Mouse (Mus musculus) heart, postnatal 14 days (tissue): Measurements from ENCODE around the gene Gpr25. TPM values are rescaled to one million over a fixed set of nuclear protein-coding genes. Genes with fewer than 3 reads are reported as not detected.

Experiments used
- DNase-seq, 2 experiments: peaks; one replicate each; pipeline ENCODE4 v3.0.0; 2021 to 2022
- intact Hi-C: fragments of 180-260 bp; cut with DNase I; formaldehyde crosslinking; loops from one replicate; pipeline ENCODE4 v1.15.1; 2025
- long read RNA-seq, 2 experiments: library from polyadenylated mRNA; stranded (forward); transcript quantifications; one replicate each; pipeline ENCODE4 v2.0.0; 2021
- total RNA-seq, 2 experiments: library from RNA; stranded (reverse); gene quantifications; 2 replicates each; pipeline ENCODE4 v1.2.3; 2021

The Gpr25 gene
- not detected for total RNA-seq
- long read RNA-seq, experiment 1, result 0 reads
- long read RNA-seq, experiment 2, result 0 reads

GRCm38 (mm10) chr1:136260635-136261238, at the start of gene Gpr25:
Gene Gpr25, minus strand, starts transcription at chr1:136260873.
- intact Hi-C loops, result no loop called here
- no peak for DNase-seq

GRCm38 (mm10) chr1:136309193-136309592, 48.5 kb upstream of the Gpr25 start:
- intact Hi-C loops, result loop anchor here (5.0 kb wide), 1 partner anchor 33 kb away; no protein-coding TSS in a partner anchor
- no peak for DNase-seq

- DNase-seq, result peak; percentile 29 to 50
- intact Hi-C loops, result loop anchor here (2.0 to 5.0 kb wide), 2 partner anchors 36 to 152 kb away; no protein-coding TSS in a partner anchor
Observed at GRCm38 (mm10) chr1:136306424-136306823, 45.8 kb upstream of the Gpr25 start.

GRCm38 (mm10) chr1:136293961-136294360, 33.3 kb upstream of the Gpr25 start:
- intact Hi-C loops, result no loop called here

GRCm38 (mm10) chr1:136289803-136290202, 29.1 kb upstream of the Gpr25 start:
- no peak for DNase-seq
- intact Hi-C loops, result loop anchor here (2.0 kb wide), 1 partner anchor 169 kb away; no protein-coding TSS in a partner anchor

More at GRCm38 (mm10) chr1:136293961-136294360, 33.3 kb upstream of the Gpr25 start:
- DNase-seq, result no peak

GRCm38 (mm10) chr1:136277366-136277765, 16.7 kb upstream of the Gpr25 start:
- intact Hi-C loops, result no loop called here
- no peak for DNase-seq

GRCm38 (mm10) chr1:136268224-136268623, 7.6 kb upstream of the Gpr25 start:
- intact Hi-C loops, result no loop called here
- no peak for DNase-seq

- intact Hi-C loops, result no loop called here
- DNase-seq, result no peak
Observed at GRCm38 (mm10) chr1:136266127-136266526, 5.5 kb upstream of the Gpr25 start.

- intact Hi-C loops, result no loop called here
- DNase-seq, result no peak
Observed at GRCm38 (mm10) chr1:136263355-136263754, 2.7 kb upstream of the Gpr25 start.

- intact Hi-C loops, result no loop called here
- peak; percentile 69 to 74 for DNase-seq
Observed at GRCm38 (mm10) chr1:136259893-136260634, 609 bp downstream of the Gpr25 start.

- peak in 1 of 2 experiments; percentile 5 for DNase-seq
- intact Hi-C loops, result no loop called here
Observed at GRCm38 (mm10) chr1:136259543-136259892, 1.2 kb downstream of the Gpr25 start.

- no peak for DNase-seq
- intact Hi-C loops, result no loop called here
Observed at GRCm38 (mm10) chr1:136258495-136258894, 2.2 kb downstream of the Gpr25 start.

GRCm38 (mm10) chr1:136255657-136256056, 5.0 kb downstream of the Gpr25 start:
- intact Hi-C loops, result no loop called here
- no peak for DNase-seq

- intact Hi-C loops, result no loop called here
- no peak for DNase-seq
Observed at GRCm38 (mm10) chr1:136255174-136255573, 5.5 kb downstream of the Gpr25 start.

GRCm38 (mm10) chr1:136254503-136255065, 6.1 kb downstream of the Gpr25 start:
- DNase-seq, result no peak

GRCm38 (mm10) chr1:136253472-136253871, 7.2 kb downstream of the Gpr25 start:
- DNase-seq, result no peak
- intact Hi-C loops, result no loop called here

More at GRCm38 (mm10) chr1:136254503-136255065, 6.1 kb downstream of the Gpr25 start:
- intact Hi-C loops, result no loop called here

GRCm38 (mm10) chr1:136249662-136250061, 11.0 kb downstream of the Gpr25 start:
- DNase-seq, result no peak
- intact Hi-C loops, result no loop called here

- intact Hi-C loops, result no loop called here
Observed at GRCm38 (mm10) chr1:136247393-136247792, 13.3 kb downstream of the Gpr25 start.

GRCm38 (mm10) chr1:136244469-136244868, 16.2 kb downstream of the Gpr25 start:
- intact Hi-C loops, result no loop called here
- DNase-seq, result no peak

More at GRCm38 (mm10) chr1:136247393-136247792, 13.3 kb downstream of the Gpr25 start:
- no peak for DNase-seq

GRCm38 (mm10) chr1:136241801-136242200, 18.9 kb downstream of the Gpr25 start:
- intact Hi-C loops, result no loop called here
- no peak for DNase-seq

- DNase-seq, result no peak
- intact Hi-C loops, result no loop called here
Observed at GRCm38 (mm10) chr1:136238495-136238894, 22.2 kb downstream of the Gpr25 start.
